Mouse (Mus musculus) stomach, postnatal 0 days (tissue): ENCODE data around the gene Pih1d3. TPM values are rescaled to one million over a fixed set of nuclear protein-coding genes. Genes with fewer than 3 reads are reported as not detected.

ENCODE experiments used
- ATAC-seq: fragments of 200-750 bp; cut with Nextera tagmentation; 2 replicates; pipeline ENCODE4 v1.8.0; 2017; ENCODE audit not compliant: low FRiP score, low TSS enrichment
- DNase-seq: peaks from one replicate; pipeline ENCODE4 v3.0.0-alpha.2; 2016; ENCODE audit warnings: low spot score
- H3K27ac ChIP-seq: fragments of 300-500 bp; sonication (generic); replicated peaks from 2 replicates; pipeline ENCODE4 v1.5.1; 2014; ENCODE audit warnings: mild to moderate bottlenecking, control low read depth
- H3K27me3 ChIP-seq: fragments of 300-500 bp; sonication (generic); 2 replicates; pipeline ENCODE4 v1.6.1; 2014; ENCODE audit warnings: low read length; ENCODE audit not compliant: control insufficient read depth, insufficient read depth
- H3K36me3 ChIP-seq: fragments of 300-500 bp; sonication (generic); 2 replicates; pipeline ENCODE4 v1.6.1; 2014; ENCODE audit warnings: low read length, mixed read lengths; ENCODE audit not compliant: control insufficient read depth, insufficient read depth
- H3K4me1 ChIP-seq: fragments of 300-500 bp; sonication (generic); replicated peaks from 2 replicates; pipeline ENCODE4 v1.6.1; 2014; ENCODE audit warnings: antibody characterized with exemption; ENCODE audit not compliant: control insufficient read depth, insufficient read depth
- H3K4me2 ChIP-seq: fragments of 300-500 bp; sonication (generic); replicated peaks from 2 replicates; pipeline ENCODE4 v1.6.1; 2014; ENCODE audit warnings: low read depth, mild to moderate bottlenecking, control low read depth, moderate library complexity
- H3K4me3 ChIP-seq: fragments of 300-500 bp; sonication (generic); 2 replicates; pipeline ENCODE4 v1.5.1; 2014; ENCODE audit warnings: low read depth, low read length, control low read depth
- H3K9ac ChIP-seq: fragments of 300-500 bp; sonication (generic); 2 replicates; pipeline ENCODE4 v1.6.1; 2014; ENCODE audit warnings: mild to moderate bottlenecking, low read length, control low read depth, mixed read lengths
- H3K9me3 ChIP-seq: fragments of 300-500 bp; sonication (generic); 2 replicates; pipeline ENCODE4 v1.6.1; 2016; ENCODE audit warnings: low read length; ENCODE audit not compliant: control insufficient read depth
- CTCF ChIP-seq: IDR thresholded peaks from 2 replicates; pipeline ENCODE4 v1.5.1; 2016; ENCODE audit warnings: antibody characterized with exemption, low read depth, mild to moderate bottlenecking, moderate library complexity
- EP300 ChIP-seq: optimal IDR thresholded peaks from 2 replicates; pipeline ENCODE3; 2016; ENCODE audit warnings: antibody characterized with exemption
- WGBS: fragments of 180-500 bp; shearing (Covaris S2); extraction: QIAGEN DNeasy Blood & Tissue Kit; methylation state at CpG from one replicate; pipeline ENCODE4 v1.1.7; 2014; 5-methylcytosine and 5-hydroxymethylcytosine counted together
- polyA plus RNA-seq: library from polyadenylated mRNA; unstranded; fragments of >200 nt; fragmentation: Nextera tagmentation; extraction: Ambion mirVana; gene quantifications from 2 replicates; pipeline ENCODE4 v1.2.1, GENCODE M21; 2015

Gene Pih1d3
- polyA plus RNA-seq, 1 experiment from 2014 or later, result not detected

DNA sequence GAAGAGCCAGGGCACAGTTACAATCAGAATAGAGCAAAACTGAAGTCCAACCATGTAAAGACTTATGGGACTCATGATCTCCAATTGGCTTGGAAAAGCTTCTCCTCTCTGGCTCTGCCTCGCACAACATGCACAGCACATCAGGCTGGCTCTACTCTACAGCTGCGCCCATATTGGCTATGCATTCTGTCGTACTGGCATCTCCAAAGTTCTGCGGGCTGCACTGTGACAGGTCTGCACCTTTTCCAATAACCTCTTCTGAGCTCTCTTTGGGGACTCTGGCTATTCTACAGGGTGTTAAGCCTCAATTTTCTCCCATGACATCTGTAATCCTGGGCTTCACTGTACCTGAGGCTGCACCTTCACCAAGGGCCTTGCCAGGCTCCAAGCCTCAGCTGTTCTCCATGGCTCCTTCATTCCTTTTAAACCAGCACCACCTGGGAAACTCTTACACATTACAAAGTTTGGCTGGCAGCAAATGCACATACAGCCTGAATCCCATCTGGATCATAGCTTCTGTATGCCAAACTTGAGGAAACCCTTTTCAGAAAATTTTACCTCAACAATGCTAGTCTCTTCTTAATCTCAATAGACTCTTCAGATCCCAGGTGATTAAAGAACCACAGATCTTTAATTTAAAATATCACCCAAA, 1.9 kb upstream of the Pih1d3 start:
- no peak overlapping the region for H3K9ac ChIP-seq
- no peaks in the 10 kb centered on the region for H3K27me3 ChIP-seq
- TF ChIP-seq EP300 (no peak), CTCF (no peak)
- WGBS, result 89% methylated on average over 4 of the region's 4 CpGs
- H3K27ac ChIP-seq, result no peak overlapping the region
- no peaks in the 10 kb centered on the region for H3K36me3 ChIP-seq
- no peak for DNase-seq
- H3K4me2 ChIP-seq, result no peak overlapping the region
- no peaks in the 10 kb centered on the region for H3K4me1 ChIP-seq
- no peak overlapping the region for H3K4me3 ChIP-seq
- no peaks in the 10 kb centered on the region for H3K9me3 ChIP-seq
- ATAC-seq, result no peak

DNA sequence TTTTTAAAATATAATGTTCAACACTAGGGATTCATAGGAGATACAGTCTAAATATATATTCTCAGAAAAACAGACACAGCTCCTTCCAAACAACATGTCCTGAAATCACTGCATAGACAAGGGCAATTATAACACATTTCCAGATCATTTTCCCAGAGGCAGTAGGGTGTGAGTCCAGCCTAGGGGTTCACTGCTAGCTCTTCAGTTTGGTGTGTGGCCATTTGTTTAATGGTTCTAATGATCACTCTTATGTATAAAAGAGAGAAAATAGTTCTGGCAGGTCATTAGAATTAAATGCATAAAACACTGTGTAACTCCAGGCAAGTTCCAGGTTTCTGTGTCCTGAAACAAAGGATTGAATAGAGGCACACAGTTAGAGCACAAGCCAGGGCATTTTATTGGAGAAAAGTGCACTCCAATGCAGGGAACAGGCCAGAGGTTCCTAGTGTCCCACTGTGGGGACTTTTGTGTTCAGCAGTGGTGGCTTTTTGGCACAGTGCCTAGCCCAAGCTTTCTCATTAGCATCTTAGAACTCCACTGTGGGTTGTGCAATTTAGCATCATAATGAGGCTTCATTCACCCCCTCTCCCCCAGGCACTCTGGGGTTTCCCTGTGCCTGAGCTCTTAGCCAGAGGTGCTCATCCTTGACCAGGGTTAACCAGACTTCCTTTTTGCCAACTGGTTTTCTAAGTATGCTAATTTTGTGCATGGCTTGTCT, 10.8 kb downstream of the Pih1d3 start:
- ATAC-seq (no peak), DNase-seq (no peak)
- no peaks in the 10 kb centered on the region for H3K36me3 ChIP-seq
- H3K4me3 ChIP-seq, result no peak overlapping the region
- H3K27ac ChIP-seq, result no peak overlapping the region
- H3K4me2 ChIP-seq, result no peak overlapping the region
- H3K27me3 ChIP-seq, result no peaks in the 10 kb centered on the region
- no peaks in the 10 kb centered on the region for H3K9me3 ChIP-seq
- H3K4me1 ChIP-seq, result no peaks in the 10 kb centered on the region
- TF ChIP-seq EP300 (no peak), CTCF (no peak)
- no peak overlapping the region for H3K9ac ChIP-seq

DNA sequence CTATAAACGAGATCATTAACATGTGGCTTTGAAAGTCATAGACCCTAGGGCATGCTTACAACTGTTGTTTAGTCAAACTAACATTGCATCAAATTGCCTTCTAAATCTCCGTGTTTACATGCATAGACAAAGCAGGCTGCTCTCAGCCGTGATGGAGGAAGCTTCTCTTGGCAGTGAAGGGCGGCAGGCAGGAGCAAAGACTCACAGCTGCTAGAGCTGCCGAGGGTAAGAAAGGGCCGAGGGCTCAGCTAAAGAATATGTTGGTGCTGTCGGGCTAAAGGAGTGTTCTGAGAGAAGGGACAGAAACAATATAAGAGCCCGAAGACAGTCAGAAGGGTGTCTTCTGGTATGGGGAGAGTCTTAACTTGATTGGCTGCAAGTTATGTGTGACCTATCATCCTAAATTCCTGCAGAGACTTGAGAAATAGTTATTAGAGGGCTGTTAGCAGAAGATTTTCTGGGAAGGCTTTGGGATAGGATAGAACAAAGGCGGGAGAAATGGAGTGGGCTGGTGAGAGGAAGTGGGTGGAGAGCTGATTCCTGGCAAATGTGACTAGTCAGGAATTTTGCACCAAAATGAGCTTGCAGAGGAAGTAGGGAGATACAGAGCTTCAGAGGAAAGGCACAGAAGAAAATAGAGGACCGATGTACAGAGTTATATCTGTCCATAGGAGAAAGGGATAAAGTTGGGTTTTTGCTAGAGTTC, 37.7 kb downstream of the Pih1d3 start:
- no peak for DNase-seq
- no peak overlapping the region for H3K4me3 ChIP-seq
- no peak overlapping the region for H3K9ac ChIP-seq
- H3K27ac ChIP-seq, result peak overlapping the region; percentile 61
- ATAC-seq, result peak; percentile 42; the same call in 1 of the 2 replicates
- 0 out of 2 replicates have a peak overlapping the region, but pooled peaks have one; percentile 8 for H3K4me2 ChIP-seq
- no peaks in the 10 kb centered on the region for H3K4me1 ChIP-seq
- H3K36me3 ChIP-seq, result no peaks in the 10 kb centered on the region
- 48% methylated on average over 10 of the region's 10 CpGs for WGBS
- H3K9me3 ChIP-seq, result no peaks in the 10 kb centered on the region
- TF ChIP-seq EP300, result no peak
- no peak for TF ChIP-seq CTCF
- no peaks in the 10 kb centered on the region for H3K27me3 ChIP-seq

Other genes starting within 250 kb of the Pih1d3 start
- gene AC153137.1, start 244.9 kb upstream of the Pih1d3 start, polyA plus RNA-seq, result not detected in 2 replicates
- not detected in 2 replicates for gene Lgsn, start 46.4 kb upstream of the Pih1d3 start, polyA plus RNA-seq
- 0.16 and 0.17 TPM in 2 replicates for gene 4931428L18Rik, start 154 bp upstream of the Pih1d3 start, polyA plus RNA-seq